Mouse (Mus musculus) c-Kit-negative CD71-positive TER-119-positive erythroid progenitor cells, embryonic 14.5 days (primary cell): ENCODE data around the gene 4930562C15Rik.

Source experiments
- DNase-seq: peaks from one replicate; pipeline ENCODE4 v3.0.0-alpha.2; 2013; ENCODE audit warnings: low read depth, low spot score

4930562C15Rik gene

DNA sequence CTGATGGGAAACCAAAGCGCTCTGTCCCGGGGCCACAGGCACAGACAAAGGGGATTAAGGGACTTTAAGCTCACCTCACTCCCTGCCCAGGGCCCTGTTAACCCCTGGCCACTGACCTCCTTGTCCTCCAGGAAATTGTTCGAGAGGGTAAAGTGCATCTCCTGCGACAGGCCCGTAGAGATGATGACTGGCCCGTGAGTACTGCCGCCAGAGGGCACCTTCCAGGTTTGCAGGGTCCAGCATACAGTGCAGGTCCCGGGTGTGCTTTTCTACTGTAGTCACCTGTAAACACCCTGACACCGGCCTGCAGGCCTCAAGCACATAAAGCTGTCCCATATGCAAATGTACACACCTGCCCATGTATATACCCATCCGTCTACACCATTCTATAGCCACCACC, 26.2 kb downstream of the 4930562C15Rik start:
- DNase-seq, result no peak

DNA sequence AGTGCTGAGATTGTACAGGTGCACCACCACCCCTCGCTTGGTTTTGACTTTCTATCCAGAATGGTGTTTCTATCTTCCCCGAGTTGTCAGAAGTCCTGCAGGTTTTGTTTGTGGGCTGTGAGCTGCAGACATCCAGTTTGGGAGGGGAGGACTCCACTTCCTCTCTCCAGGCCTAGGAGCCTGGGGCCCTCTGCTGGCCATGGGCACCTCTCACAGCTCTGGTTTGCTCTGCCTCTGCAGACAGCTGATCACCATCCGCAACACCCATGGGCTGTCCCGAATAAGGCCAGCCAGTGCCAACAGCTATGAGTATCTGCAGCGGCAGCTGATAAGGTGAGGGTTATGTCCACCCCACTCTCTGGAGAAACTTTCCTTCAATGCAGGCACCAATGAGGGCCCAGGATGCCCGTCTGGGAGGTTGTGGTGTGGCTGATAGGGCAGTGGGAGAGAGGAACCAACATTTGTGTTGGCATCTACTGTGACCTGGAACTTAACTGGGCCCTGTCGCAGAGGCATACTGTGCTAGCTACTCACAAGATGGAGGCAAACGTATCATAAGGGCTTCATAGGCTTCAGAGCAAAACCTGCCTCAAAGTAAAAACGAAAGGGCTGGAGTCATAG, 27.8 kb downstream of the 4930562C15Rik start:
- DNase-seq, result no peak

DNA sequence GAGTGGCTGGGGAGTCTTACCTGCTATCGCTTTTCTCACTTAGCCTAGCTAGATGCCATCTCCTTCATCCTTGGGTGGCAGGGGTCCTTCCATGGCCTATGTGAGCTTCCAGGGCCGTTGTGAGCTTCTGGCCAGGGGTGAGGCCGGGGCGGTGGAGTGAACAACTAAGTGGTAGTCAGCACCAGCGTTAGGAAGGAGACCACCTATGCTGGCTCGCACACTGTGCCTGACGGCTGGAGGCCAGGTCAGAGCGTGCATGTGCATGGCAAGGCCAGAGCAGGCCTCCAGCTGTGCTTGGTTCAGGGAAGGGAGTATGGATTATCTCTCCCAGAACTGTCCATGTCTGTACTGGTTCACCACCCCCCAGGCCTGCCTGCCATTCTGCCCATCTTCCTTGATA, 28.5 kb downstream of the 4930562C15Rik start:
- no peak for DNase-seq

DNA sequence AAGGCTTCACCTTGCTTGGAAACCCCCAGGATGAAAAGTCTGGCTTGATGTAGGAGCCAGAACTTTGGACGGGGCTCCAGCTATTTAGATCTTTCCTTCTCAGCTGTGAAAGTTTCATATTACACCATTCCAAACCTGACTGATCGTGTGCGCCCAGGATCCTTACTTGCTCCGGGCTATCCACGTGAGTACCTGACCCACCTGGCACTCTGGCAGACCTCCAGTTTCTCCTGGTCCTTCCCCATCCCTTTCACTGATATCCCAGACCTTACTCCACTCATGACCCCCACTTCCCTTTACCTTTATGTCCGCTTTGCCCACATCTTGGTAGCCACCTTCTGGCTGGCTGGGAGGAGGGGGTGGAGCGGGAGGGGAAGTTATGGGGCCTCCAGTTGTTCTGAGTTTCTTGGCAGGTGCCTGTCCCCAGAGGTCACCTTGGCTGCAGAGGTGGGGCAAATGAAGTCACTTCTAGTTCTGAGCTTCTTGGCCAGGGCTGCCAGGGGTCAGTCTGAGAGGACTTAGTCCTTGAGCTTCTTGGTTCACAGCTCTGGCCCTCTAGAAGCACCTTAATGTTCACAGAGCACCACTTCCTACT, 31.0 kb downstream of the 4930562C15Rik start:
- no peak for DNase-seq

DNA sequence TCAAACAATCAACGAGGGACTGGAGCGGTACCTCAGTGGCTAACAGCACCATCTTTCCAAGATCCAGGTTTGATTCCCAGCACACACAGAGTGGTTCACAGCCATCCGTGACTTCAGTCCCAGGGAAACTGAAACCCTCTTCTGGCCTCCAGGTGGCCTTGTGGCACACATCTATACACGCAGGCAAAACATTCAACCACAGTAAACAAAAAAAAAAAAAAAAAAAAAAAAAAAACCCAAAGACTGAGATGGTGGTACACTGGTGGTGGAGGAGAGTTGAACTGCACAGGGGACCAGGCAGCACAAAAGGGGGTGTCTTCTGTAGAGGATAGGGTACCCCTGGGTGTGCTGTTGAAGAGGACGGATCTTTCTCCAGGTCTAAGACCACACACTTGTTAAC, 35.3 kb downstream of the 4930562C15Rik start:
- DNase-seq, result no peak

DNA sequence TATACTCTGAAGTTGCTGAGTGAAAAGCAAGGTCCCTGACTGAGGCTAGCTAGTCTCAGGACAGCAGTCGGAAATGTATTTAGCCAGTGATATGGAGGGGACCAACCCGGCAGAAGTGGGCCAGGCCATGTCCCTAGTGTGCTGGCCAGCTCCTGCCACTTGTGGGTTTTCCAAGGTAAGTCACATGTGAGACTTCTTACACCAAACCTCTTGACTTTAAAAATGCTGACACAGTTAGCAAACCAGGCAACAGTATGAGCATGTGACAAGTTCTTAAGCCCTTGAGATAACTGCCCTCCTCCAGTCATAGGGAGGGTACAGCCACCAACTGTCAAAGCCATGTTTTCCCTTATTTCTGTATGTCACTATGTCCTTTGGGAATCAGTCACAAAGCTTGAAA, 36.7 kb downstream of the 4930562C15Rik start:
- DNase-seq, result no peak

DNA sequence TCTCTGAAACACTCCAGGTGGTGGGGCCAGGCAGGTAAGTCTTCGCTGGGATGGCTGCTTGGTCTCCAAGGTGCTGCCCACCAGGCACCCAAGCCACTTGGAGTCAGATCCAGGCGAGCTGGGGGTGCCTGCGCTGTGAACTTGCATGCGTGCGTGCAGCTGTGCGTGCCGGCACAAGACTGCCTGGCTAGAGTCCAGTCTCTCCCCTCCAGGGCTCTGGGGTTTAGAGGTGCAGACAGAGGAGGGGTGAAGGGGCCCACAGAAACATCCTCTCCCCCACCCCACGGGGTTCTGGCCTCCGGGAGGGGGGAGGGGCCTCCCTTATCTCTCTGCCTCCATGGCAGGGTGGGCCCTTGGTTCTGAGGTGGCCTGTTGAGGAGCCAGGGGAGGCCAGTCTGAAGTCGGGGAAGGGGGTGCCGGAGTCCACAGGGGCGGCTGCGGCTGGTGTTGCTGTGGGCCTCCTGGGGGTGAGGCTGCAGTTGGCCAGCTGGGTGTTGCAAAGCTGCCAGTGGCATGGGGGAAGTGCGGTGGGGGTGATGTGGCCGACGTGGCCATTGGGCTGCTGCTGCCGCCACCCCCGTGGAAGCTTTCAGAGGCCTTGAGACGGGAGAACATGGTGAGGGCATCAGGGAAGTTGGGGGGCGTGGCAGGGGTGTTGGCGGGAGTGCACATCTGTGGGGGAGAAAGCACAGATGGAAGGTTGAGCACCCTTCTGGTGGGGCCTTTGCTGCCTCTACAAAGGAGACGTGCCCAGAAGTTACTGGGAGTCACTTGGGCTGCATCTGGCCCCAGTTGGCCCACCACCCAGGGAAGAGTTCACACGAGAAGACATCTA, 40.2 kb downstream of the 4930562C15Rik start:
- no peak for DNase-seq

DNA sequence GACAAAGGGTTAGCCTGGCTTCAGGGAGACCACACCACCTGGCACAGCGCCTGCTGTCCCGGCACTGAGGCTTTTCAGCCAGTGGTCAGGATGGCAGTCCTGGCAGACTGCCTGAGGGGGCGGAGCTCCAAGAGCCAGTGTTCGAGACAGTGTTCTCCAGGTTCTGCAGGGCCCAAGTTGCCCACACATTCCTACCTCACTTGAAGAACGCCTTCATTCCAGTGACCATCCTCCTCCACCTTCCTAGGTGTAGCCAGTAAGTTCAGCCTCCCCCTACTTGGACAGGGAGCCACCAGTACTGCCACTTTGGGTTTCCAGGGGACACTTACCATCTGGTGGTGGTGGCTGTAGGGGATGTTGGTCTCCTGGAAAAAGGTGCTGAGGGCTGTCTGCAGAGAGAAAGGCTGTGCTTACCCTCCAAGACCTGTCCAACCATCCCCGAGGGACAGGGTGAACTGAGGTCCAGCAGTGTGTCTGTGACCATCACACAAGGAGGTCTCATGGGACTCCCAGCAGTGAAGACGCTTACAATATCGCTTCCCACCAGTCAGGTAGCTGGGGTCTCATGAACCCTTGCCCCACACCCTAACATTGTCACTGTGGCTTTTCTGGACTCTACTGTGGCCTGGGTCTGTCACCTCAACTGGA, 40.9 kb downstream of the 4930562C15Rik start:
- no peak for DNase-seq

DNA sequence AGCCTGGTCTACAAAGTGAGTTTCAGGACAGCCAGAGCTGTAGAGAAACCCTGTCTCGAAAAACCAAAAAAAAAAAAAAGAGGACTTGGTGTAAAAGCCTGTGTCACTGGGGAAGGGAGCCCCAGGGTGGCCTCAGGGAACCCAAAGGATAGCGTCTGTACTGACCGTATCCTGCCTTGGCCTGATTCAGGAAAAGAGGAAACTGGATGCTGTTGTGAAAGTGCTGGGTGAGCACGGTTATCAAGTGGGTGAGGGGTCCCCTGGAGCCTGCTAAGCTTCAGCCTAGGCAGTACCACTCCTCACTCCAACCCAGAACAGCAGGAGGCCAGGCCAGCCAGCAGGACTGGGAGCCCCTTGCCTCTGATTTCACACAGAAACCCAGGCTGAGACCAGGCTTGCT, 42.0 kb downstream of the 4930562C15Rik start:
- DNase-seq, result no peak

DNA sequence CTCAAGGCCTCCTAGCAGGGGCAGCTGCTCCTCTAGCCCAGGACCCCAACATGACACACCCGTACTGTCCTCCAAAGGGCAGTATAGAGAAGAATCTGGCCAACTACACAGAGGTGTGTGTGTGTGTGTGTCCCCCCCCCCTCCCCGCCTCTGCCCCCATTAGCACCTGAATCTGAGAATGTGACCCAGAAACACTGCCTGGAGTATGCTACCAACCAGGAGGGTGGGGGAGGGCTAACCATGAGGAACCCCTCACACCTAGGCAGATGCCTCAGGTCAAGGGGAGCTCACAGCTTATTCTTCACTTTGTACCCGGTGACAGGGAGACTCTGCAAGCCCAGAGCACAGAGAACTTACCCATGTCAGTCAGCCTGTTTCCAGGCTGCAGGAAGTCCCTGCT, 42.5 kb downstream of the 4930562C15Rik start:
- DNase-seq, result no peak

DNA sequence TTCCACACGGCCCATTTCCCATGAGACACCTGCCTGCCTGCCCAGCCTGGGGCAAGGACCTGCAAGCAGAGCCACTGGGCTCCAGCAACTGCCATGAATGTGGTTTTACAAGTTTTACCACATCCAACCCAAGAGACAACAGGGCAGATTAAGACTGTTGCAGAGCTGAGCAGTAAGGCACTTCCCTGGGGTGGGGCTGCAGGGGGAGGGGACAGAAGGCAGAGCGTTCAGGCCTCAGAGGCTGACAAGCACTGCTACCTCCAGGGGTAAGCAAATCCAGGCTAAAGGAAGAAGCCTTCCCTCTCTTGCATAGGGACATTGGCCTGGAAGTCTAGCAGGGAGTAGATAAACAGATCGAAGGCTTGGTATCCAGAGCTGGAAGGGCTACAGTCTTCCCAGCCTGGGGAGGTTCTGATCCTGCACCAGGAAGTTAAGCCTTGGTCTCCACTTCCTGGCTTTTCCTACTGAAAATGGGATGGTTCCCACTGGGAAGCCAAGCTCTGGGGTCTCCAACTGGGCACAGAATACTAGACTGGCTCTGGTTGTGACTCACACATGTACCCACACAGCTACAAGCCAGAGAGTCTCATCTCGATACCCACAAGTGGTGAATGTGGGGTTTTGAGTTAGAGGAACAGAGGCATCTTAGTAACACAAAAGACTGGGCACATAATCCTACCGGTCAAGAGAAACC, 43.1 kb downstream of the 4930562C15Rik start:
- no peak for DNase-seq

DNA sequence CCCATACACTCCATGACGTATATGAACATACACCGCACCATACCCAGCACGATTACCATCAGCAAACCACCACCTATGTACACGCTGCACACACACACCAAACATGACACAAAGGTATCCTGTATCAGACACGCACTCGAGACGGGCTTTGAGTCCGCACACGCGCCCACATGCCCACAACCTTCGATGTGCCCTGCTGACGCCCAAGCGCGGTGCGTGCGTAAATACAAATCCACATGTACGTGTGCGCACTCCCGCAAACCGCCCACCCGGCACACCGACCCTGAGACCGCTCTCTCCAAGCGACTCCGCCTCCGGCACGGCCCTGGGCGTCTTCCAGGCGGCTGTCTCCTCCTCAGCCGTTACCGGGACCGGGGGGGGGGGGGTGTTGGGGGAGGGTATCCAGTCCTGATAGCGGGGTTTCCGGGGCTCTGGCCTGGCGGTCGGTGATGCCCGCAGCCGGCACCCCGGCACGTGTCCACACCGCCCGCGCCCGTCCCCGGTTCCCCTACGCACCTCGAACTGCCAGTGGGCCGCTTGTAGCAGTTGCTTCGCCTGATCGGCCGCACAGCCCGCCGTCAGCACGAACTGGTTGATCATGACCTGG, 44.0 kb downstream of the 4930562C15Rik start:
- no peak for DNase-seq

DNA sequence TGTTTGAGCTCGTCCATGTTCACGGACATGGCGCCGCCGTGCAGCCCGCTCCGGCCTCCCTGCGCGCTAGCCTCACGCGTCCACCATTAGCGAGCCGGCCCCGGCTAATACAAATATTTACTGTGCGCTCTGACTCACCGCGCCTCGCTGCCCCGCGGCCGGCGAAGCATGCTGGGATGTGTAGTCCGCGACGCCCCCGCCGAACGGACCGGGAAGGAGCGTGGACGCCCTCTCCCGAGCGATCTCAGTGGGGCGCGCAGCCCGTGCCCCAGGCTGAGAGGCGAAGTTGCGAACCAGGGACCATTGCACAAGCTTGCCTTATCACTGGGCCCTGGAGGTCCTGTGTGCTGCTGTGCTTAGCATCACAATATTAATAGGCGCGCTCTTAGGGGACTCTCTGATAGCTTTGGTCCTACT, 44.5 kb downstream of the 4930562C15Rik start:
- peak; percentile 72 for DNase-seq

DNA sequence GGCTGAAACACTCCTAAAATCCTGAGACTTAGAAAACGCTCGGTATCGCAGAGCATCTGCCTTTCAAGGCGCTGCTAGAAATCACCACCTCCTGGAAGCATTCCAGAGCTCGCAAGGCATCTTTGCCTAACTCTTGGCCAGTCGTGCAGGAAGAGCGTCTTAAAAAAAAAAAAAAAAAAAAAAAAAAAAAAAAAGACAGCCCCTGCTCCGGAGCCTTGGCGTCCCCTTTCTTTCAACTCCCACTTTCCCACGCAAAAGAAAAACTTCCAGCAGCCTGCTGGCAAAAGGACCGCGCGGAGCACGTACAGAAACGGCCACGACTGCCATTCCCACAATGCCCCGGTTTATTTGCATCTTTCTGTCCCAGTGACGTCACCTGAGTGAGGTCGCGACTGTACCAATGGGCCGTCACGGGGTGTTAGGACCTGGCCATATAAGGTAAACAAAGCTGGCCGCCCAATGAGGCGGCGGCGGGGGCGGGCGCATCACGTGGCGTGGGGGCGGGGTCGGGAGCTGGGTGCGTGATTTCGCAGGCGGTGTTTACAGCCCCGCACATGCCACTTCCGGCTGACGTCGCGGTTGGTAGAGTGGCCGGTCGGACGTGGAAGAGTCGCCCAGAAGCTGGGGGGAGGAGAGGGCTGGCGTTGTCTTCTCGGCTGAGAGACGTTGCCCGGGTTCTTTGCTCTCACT, 45.1 kb downstream of the 4930562C15Rik start, which contains the start of gene Ubald1:
TSS of gene Ubald1 (minus strand) at position 180 of the 690 bp plus-strand sequence.
- peak; percentile 96 for DNase-seq

DNA sequence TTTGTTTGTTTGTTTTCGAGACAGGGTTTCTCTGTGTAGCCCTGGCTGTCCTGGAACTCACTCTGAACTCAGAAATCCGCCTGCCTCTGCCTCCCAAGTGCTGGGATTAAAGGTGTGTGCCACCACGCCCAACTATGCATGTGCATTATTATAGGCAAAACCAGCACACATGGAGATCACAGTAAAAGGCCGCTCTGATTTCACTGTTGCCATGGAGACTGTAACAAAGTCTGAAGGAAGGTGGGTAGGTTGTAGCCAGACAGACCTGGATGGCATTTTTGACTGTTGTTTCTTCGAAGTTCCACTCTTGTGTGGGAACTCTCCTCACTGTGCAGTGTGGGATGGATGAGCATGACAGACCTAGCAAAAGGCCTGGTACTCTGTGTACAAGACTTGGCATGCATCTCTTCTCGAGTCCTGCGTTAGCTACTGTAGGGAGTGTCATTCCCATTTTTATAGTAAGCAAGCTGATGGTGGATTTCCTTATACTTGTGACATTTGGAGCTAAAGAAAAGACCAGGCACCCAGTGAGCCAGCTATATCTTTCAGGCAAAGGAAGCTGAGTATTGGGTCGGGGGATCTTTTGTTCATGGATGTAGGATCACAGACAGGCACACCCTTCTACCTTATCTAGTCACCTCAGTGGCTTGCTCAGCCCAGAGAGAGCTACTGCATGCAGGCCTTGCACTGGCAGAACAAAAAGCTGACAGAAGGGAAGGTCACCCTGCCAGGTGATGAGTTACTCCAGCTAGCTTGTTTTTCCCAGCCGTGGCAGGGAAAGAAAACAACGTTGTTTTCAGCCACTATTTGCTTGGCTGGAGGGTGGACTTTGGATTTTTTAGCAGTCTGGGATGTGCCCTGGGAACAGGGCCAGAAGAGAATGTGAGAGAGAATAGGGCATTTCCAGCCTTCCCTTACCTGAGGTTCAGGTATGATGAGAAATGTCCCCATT, 46.5 kb downstream of the 4930562C15Rik start:
- DNase-seq, result no peak

DNA sequence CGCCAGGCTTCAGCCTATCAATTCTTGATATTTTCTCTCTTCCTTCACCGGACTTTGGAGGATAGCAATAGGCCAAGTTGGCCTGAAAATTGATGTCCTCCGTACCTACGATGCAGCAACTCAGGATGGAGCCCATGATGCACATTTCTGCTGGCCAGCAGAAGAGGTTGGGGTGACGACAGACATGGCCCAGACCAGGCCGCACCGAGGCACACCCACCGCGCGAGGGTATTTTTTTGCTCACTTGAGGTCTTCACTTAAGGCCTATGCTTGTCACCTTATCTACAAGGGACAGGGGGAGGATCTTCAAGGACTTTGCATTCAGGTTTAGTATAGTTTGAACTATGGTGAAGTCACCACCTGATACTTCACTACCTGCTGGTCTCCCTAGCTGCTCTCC, 49.7 kb downstream of the 4930562C15Rik start:
- no peak for DNase-seq

DNA sequence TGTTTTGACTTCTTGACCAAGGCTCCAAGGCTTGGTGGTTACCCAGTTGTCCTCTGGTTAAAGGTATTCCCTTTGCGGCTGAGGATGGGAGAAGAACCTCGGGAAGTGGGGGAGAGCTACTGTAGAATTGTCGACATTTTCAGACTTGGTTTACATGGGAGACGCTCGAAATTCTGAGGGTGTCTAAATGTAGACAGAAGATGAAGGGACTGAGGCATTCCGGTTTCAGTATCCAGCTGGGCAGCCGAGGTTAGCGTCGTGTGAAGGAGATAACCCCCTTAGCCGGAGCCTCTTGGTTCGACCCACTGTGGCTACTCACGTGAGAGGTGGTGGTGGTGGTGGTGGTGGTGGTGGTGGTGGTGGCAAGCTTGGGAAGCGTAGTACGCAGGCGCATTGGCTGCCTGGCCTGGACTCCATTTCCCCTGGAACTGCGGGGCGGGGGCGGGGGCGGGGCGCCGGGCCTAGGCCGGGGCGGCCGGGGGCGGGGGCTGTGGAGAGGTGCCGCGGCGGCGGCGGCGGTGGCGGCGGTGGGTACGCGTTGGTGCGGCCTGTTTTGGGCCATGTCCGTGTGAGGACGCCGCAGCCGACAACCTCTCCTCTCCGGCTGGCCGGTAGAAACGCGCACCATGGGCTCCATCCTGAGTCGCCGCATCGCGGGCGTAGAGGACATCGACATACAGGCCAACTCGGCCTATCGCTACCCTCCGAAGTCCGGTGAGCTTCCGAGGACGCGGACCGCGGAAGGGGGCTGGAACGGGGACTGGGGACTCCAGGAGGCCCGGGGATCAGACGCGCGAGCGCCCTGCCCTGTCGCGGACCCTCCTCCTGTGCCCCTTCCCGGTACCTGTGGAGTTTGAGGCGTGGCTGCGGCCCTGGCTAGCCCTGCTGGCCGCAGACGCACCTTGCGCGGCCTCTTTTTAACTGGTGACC, 50.8 kb downstream of the 4930562C15Rik start, which contains the start of gene Mgrn1:
TSS of gene Mgrn1 (plus strand) at position 490 of the 930 bp plus-strand sequence.
- peak; percentile 58 for DNase-seq

DNA sequence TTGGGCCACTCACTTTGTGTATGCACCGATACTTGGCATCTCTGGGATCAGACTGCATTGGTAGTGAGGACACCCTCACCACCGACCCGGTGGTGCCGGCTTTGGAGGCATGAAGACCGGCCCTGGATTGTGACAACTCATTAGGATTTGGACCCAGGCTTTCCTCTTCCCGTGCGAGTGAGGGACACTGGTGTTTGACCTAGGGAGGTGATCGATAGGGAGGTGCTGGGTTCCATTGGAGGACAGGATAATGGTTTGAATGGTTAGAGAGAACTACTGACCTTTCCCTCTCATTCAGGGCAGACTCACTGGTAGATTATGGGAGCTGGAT, 51.4 kb downstream of the 4930562C15Rik start:
- no peak for DNase-seq
